Mouse (Mus musculus): Measurements from ENCODE around the gene Spata18. TPM values are rescaled to one million over a fixed set of nuclear protein-coding genes. Genes with fewer than 3 reads are reported as not detected.
A peak's percentile ranks its signal among the peaks of the same experiment; 100 is the strongest.

The Spata18 gene
- polyA plus RNA-seq, 1 experiment from 2014 or later: 0.21 TPM

GRCm38 (mm10) chr5:73694254-73695015, 43.3 kb downstream of the Spata18 start:
- WGBS: 20% methylated on average over 4 of the region's 4 CpGs
- peaks cover 25% of the 10 kb centered on the region for H3K4me1 ChIP-seq
- H3K27me3 ChIP-seq: no peaks in the 10 kb centered on the region
- no peaks in the 10 kb centered on the region for H3K9me3 ChIP-seq
- no peak overlapping the region for H3K9ac ChIP-seq
- no peak for ATAC-seq (ENCODE audit: insufficient number of reproducible peaks, insufficient read depth, low FRiP score, low TSS enrichment, low read depth)
- H3K27ac ChIP-seq: peak overlapping the region; percentile 70
- no peak overlapping the region for H3K4me3 ChIP-seq
- H3K4me2 ChIP-seq: no peak overlapping the region
- no peaks in the 10 kb centered on the region for H3K36me3 ChIP-seq

- ATAC-seq (ENCODE audit: insufficient number of reproducible peaks, insufficient read depth, low FRiP score, low TSS enrichment, low read depth): no peak
- no peak overlapping the region for H3K9ac ChIP-seq
- WGBS: 61% methylated on average over 4 of the region's 4 CpGs
- H3K36me3 ChIP-seq: no peaks in the 10 kb centered on the region
- H3K27me3 ChIP-seq: no peaks in the 10 kb centered on the region
- H3K4me2 ChIP-seq: no peak overlapping the region
- no peak overlapping the region for H3K4me3 ChIP-seq
- H3K4me1 ChIP-seq: peaks cover 30% of the 10 kb centered on the region
- H3K9me3 ChIP-seq: no peaks in the 10 kb centered on the region
- H3K27ac ChIP-seq: no peak overlapping the region
Observed at GRCm38 (mm10) chr5:73697700-73698099, 46.5 kb downstream of the Spata18 start.

- ATAC-seq (ENCODE audit: insufficient number of reproducible peaks, insufficient read depth, low FRiP score, low TSS enrichment, low read depth): no peak
- H3K36me3 ChIP-seq: no peaks in the 10 kb centered on the region
- no peaks in the 10 kb centered on the region for H3K27me3 ChIP-seq
- no peaks in the 10 kb centered on the region for H3K9me3 ChIP-seq
- H3K9ac ChIP-seq: no peak overlapping the region
- WGBS: 59% methylated on average over 17 of the region's 17 CpGs
- H3K4me2 ChIP-seq: no peak overlapping the region
- H3K4me1 ChIP-seq: peaks cover 13% of the 10 kb centered on the region
- H3K4me3 ChIP-seq: no peak overlapping the region
- H3K27ac ChIP-seq: peak overlapping the region; percentile 78
Observed at GRCm38 (mm10) chr5:73701063-73701890, 50.1 kb downstream of the Spata18 start.

DNA sequence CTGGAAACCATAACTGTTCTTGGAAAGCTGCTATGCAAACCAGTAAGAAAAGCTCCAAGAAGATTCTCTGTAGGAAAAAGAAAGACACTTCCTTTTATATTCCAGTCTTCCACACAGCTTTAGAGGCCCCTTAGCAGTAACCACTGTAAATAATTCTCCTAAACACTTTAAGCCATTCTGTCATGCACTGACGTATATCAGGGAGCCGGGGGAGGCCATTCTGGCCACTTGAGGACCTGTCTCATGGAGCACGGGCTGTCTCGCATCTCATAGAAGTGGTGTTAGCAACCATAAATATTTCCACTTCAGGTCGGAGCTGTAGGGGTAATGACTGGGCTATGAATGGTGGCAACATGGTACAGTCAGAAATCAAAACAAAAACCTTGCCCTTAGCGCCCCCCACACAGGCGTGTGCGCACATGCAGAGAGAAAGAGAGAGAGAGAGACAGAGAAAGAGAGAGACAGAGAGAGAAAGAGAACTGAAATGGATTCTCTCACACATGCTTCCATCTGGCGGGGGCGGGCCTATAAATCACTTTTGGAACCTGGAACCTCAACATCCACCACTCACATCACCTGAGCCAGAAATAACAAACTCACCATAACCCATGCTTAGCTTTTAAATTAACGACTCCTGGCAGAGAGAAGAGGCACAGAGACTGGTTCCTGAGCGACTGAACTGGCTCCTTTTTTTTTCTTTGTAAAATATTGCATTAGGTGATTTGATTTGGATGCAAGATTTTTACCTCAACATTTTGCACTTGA, 50.9 kb downstream of the Spata18 start:
- Histone ChIP-seq H3K27me3 (no peaks in the 10 kb centered on the region), H3K4me2 (no peak overlapping the region), H3K4me3 (no peak overlapping the region), H3K4me1 (peaks cover 13% of the 10 kb centered on the region), H3K27ac (peak overlapping the region; percentile 78), H3K36me3 (no peaks in the 10 kb centered on the region), H3K9me3 (no peaks in the 10 kb centered on the region), H3K9ac (no peak overlapping the region)
- WGBS: 74% methylated on average over 12 of the region's 12 CpGs
- ATAC-seq (ENCODE audit: insufficient number of reproducible peaks, insufficient read depth, low FRiP score, low TSS enrichment, low read depth): no peak

DNA sequence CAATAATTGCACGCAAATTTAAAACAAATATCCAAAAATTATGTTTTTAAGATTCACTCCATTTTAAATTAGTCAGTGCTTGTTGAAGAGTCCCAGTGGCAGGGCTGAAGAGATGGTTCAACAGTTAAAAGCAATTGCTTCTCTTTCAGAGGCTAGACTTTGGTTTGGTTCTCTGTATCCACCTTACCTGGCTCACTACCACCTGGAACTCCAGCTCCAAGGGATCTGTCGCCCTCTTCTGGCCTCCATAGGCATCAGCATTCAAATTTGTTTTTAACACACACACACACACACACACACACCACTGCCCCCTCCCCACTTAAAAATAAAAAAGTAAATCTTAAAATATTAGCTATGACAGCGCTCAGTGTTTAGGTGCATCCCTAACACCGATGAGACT, 51.9 kb downstream of the Spata18 start:
- no peak for ATAC-seq (ENCODE audit: insufficient number of reproducible peaks, insufficient read depth, low FRiP score, low TSS enrichment, low read depth)
- no peak overlapping the region for H3K4me3 ChIP-seq
- no peaks in the 10 kb centered on the region for H3K9me3 ChIP-seq
- WGBS: 93% methylated on average over 4 of the region's 4 CpGs
- H3K27ac ChIP-seq: no peak overlapping the region
- no peaks in the 10 kb centered on the region for H3K36me3 ChIP-seq
- H3K4me2 ChIP-seq: no peak overlapping the region
- H3K4me1 ChIP-seq: peaks cover 13% of the 10 kb centered on the region
- no peaks in the 10 kb centered on the region for H3K27me3 ChIP-seq
- no peak overlapping the region for H3K9ac ChIP-seq

GRCm38 (mm10) chr5:73704263-73704662, 53.1 kb downstream of the Spata18 start:
- H3K9ac ChIP-seq: no peak overlapping the region
- H3K36me3 ChIP-seq: no peaks in the 10 kb centered on the region
- no peak for ATAC-seq (ENCODE audit: insufficient number of reproducible peaks, insufficient read depth, low FRiP score, low TSS enrichment, low read depth)
- H3K4me2 ChIP-seq: no peak overlapping the region
- no peaks in the 10 kb centered on the region for H3K27me3 ChIP-seq
- H3K4me1 ChIP-seq: peaks cover 17% of the 10 kb centered on the region
- 30% methylated on average over 14 of the region's 14 CpGs for WGBS
- no peak overlapping the region for H3K27ac ChIP-seq
- H3K4me3 ChIP-seq: no peak overlapping the region
- H3K9me3 ChIP-seq: no peaks in the 10 kb centered on the region

GRCm38 (mm10) chr5:73704757-73705156, 53.6 kb downstream of the Spata18 start:
- H3K27ac ChIP-seq: no peak overlapping the region
- H3K4me3 ChIP-seq: no peak overlapping the region
- H3K4me1 ChIP-seq: peaks cover 17% of the 10 kb centered on the region
- no peak overlapping the region for H3K9ac ChIP-seq
- H3K4me2 ChIP-seq: no peak overlapping the region
- H3K9me3 ChIP-seq: no peaks in the 10 kb centered on the region
- no peaks in the 10 kb centered on the region for H3K36me3 ChIP-seq
- 94% methylated on average over 8 of the region's 8 CpGs for WGBS
- no peak for ATAC-seq (ENCODE audit: insufficient number of reproducible peaks, insufficient read depth, low FRiP score, low TSS enrichment, low read depth)
- no peaks in the 10 kb centered on the region for H3K27me3 ChIP-seq

DNA sequence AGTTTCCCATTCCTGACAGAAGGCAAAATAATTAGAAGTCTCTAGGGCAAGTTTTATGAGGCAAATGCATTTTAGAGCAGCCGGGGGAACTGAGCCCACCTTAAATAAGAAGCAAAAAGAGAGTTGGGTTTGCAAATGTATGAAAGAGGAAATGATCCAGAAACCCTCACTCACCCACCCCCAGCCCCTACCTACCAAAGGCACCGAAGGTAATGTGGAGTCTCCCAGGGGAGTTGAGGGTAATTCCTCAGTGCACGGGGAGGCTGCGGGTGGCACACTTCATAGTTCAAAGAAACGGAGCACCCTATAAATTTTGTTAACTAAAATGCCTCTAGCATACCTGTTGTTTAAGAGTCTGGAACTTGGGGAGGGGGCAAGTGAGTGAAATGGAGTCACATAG, 54.1 kb downstream of the Spata18 start:
- Histone ChIP-seq H3K4me2 (no peak overlapping the region), H3K27ac (no peak overlapping the region), H3K9me3 (no peaks in the 10 kb centered on the region), H3K4me3 (no peak overlapping the region), H3K36me3 (no peaks in the 10 kb centered on the region), H3K9ac (no peak overlapping the region), H3K27me3 (no peaks in the 10 kb centered on the region), H3K4me1 (peaks cover 17% of the 10 kb centered on the region)
- ATAC-seq (ENCODE audit: insufficient number of reproducible peaks, insufficient read depth, low FRiP score, low TSS enrichment, low read depth): no peak
- 82% methylated on average over 5 of the region's 5 CpGs for whole genome bisulfite sequencing

GRCm38 (mm10) chr5:73712852-73713251, 61.7 kb downstream of the Spata18 start:
- Histone ChIP-seq H3K27me3 (no peaks in the 10 kb centered on the region), H3K36me3 (no peaks in the 10 kb centered on the region), H3K4me1 (peaks cover 4% of the 10 kb centered on the region; the same call in 1 of the 2 replicates), H3K4me2 (no peak overlapping the region), H3K27ac (no peak overlapping the region), H3K9me3 (no peaks in the 10 kb centered on the region), H3K9ac (no peak overlapping the region), H3K4me3 (no peak overlapping the region)
- WGBS: 54% methylated on average over 7 of the region's 7 CpGs
- ATAC-seq (ENCODE audit: insufficient number of reproducible peaks, insufficient read depth, low FRiP score, low TSS enrichment, low read depth): no peak

DNA sequence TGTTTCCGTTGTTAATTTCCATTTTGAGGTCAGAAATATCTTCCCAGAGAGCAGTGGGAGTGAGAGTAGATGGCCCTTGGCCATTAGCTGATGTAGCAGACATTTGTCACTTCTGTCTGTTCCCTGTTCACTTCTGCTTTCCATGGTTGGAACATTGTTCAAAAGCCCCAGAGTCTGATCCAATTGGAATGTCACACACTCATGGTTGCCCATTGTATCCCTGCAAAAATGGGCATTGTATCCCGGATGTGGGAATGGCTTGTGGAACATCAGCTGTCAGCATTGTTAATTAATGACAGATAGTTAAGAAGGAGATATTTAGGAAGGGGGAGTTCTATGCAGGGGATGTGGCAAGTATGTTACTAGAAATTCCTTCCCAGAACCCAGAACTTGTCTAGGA, 65.8 kb downstream of the Spata18 start:
- Histone ChIP-seq H3K9ac (no peak overlapping the region), H3K27me3 (no peaks in the 10 kb centered on the region), H3K4me2 (no peak overlapping the region), H3K27ac (no peak overlapping the region), H3K9me3 (no peaks in the 10 kb centered on the region), H3K4me1 (no peaks in the 10 kb centered on the region), H3K4me3 (no peak overlapping the region), H3K36me3 (no peaks in the 10 kb centered on the region)
- ATAC-seq (ENCODE audit: insufficient number of reproducible peaks, insufficient read depth, low FRiP score, low TSS enrichment, low read depth): no peak
- WGBS: 83% methylated on average over 2 of the region's 2 CpGs

DNA sequence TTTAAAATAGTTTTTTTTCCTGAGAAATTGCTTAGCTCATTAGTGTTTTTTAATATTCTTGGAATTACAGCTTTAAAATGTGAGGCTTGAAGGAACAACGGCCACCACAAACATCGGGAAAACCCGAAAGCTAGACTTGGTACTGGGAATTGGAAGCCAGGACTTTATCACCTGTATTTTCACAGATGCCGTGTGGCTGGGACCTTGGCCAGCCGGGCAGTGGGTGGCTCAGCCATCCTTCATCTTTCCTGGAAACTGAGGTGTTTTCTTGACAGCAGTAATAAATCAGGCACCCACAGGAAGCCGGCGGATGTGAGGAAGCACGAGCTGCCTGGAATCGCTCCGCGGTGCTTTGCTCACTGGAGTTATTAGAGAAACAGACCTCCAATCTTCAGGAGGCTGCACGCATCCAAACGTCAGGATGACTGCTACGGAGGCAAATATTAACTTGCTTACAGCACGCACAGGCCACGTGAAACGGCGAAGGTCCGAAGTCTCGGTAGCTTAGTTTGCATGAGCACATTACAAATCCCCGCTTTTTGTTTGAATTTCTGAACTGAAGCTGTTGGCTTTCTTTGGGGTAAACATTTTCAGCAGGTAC, 70.6 kb downstream of the Spata18 start:
- Histone ChIP-seq H3K36me3 (no peaks in the 10 kb centered on the region), H3K27me3 (no peaks in the 10 kb centered on the region), H3K9me3 (no peaks in the 10 kb centered on the region), H3K4me2 (no peak overlapping the region), H3K4me3 (no peak overlapping the region), H3K4me1 (no peaks in the 10 kb centered on the region), H3K27ac (no peak overlapping the region), H3K9ac (no peak overlapping the region)
- WGBS: 90% methylated on average over 21 of the region's 21 CpGs
- no peak for ATAC-seq (ENCODE audit: insufficient number of reproducible peaks, insufficient read depth, low FRiP score, low TSS enrichment, low read depth)

Measured in embryonic facial prominence, embryonic 13.5 days (tissue).